Mouse (Mus musculus): Measurements from ENCODE around the gene 2510009E07Rik.

2510009E07Rik gene

DNA sequence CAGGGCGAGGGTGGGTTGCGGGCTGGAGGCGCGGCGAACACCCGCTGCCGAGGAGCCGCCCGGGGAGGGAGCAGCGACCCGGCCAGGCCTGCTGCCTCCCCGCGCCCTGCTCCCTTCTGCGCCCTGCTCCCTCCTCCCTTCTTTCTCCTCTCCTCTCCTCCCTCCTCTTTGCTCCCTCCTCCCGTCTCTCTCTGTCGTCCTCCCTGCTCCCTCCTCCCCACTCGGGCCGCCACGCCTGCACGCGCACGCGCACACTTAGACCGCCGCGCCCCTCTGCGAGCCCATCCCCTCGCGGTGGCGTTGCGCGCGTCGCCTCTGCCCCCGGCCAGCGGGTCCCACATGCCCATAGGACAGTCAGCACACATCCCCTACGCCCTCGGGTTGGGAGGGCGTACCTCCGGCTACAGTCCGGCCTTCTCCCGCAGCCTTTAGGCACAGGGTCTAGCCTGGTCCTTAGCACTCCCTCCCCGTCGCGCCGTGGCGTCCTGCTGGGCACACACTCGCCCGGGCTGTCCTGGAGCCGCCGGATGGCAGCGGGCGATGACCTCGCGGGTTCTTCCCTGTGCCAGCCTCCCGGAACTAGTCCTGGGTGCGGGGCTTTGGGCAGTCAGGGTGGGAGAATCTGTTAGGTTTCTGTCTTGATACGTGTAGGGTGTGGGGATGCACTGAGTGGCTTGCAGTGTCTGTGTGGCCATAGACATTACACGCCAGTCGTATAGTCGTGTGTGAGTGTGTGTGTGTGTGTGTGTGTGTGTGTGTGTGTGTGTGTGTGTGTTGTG lies at the start of gene 2510009E07Rik:
2510009E07Rik (minus strand) TSS at position 203 of the 779 bp plus-strand sequence.
- peak; percentile 77 to 84 for DNase-seq (ENCODE audit: low spot score in 2 of 2)

GRCm38 (mm10) chr16:21743401-21743800 lies 48.9 kb upstream of the 2510009E07Rik start:
- no peak for DNase-seq (ENCODE audit: low spot score in 2 of 2)

DNA sequence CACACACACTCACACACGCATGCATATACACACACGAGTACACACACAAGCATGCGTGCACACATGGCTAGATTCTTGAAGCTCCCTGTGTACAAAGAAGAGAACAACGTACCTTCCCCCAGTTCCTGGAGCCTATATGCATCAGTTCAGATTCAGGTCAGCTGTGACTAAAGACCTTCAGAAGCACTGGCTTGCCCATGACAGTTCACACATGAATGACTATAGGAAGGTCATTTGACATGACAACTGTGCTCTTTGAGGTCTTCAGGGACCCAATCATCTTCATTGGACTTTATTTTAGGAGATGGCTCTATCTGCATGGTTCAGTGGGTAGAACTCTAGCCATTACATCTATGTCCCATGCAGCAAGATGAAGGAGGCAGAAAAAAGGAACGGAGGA lies 48.4 kb upstream of the 2510009E07Rik start:
- DNase-seq (ENCODE audit: low spot score in 2 of 2), result no peak

GRCm38 (mm10) chr16:21742191-21742870 lies 47.9 kb upstream of the 2510009E07Rik start:
- no peak for DNase-seq (ENCODE audit: low spot score in 2 of 2)

DNA sequence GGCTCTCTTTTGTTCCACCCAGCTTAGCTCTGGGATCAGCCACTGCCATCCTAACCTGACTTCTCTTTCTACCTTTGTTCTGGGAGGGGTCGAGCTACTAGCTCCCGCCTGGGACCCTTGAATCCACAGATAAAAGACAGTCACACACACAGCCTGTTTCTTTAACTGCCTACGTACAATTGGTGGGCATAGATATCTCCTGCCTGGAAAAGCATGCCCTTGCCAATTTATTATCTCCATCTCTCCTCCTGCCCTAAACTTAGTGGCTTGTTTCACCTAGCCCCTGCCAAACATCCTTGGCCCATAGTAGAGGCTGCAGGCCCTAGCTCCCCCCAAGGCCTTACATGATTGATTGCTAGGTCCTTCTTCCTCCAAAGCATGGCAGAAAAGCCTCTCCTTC lies 47.1 kb upstream of the 2510009E07Rik start:
- DNase-seq (ENCODE audit: low spot score in 2 of 2), result no peak

GRCm38 (mm10) chr16:21735638-21736037 lies 41.2 kb upstream of the 2510009E07Rik start:
- DNase-seq (ENCODE audit: low spot score in 2 of 2), result no peak

DNA sequence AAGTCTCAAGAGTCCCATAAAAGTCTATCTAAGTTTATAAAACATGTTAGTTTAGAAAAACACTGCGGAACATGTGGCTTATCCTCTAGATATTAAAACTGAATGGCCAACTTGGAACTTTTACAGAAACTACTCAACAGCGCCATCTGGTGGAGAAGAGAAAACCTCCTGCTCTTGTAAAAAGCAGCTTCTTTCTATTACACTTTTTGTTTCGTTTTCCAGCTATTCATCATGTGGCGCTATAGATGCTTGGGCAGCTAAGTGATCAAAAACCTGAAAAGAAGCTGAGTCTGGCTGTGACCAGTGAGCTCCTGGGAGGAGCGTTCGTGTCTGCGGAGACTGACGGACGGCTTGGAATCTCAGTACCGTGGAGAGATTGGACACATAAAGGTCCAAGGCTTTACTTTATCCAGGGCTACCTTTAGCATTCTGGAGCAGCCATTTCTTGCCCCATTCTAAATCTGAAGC lies 33.5 kb upstream of the 2510009E07Rik start:
- peak; percentile 23 to 79 for DNase-seq (ENCODE audit: low spot score in 2 of 2)

- DNase-seq (ENCODE audit: low spot score in 2 of 2), result no peak
Observed at GRCm38 (mm10) chr16:21727421-21727820, 33.0 kb upstream of the 2510009E07Rik start.

GRCm38 (mm10) chr16:21724261-21724660 lies 29.8 kb upstream of the 2510009E07Rik start:
- DNase-seq (ENCODE audit: low spot score in 2 of 2), result no peak

- DNase-seq (ENCODE audit: low spot score in 2 of 2), result no peak
Observed at GRCm38 (mm10) chr16:21719770-21720169, 25.3 kb upstream of the 2510009E07Rik start.

GRCm38 (mm10) chr16:21714516-21714915 lies 20.1 kb upstream of the 2510009E07Rik start:
- DNase-seq (ENCODE audit: low spot score in 2 of 2), result no peak

- DNase-seq (ENCODE audit: low spot score in 2 of 2), result no peak
Observed at GRCm38 (mm10) chr16:21710321-21710720, 15.9 kb upstream of the 2510009E07Rik start.

DNA sequence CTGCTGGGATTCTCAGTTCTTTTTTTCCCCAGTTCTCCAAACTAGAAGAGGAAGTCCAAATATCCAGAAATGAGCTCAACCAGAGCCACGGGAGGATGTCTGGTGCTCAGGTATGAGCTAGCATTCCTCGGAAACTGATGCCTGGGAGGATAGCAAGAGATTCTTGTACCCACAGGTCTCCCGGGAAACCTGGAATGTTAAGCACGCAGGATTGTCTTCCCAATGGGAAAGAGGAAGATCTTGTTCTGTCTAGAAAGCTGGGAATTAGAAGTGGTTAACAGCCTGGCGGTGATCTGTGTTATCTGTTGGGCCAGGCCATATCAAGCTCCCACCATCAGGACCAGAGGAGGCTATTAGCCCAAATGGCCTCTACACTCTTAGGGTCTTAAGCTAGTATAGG lies 10.2 kb upstream of the 2510009E07Rik start:
- no peak for DNase-seq (ENCODE audit: low spot score in 2 of 2)

GRCm38 (mm10) chr16:21702314-21702690 lies 7.8 kb upstream of the 2510009E07Rik start:
- DNase-seq (ENCODE audit: low spot score in 2 of 2), result no peak

DNA sequence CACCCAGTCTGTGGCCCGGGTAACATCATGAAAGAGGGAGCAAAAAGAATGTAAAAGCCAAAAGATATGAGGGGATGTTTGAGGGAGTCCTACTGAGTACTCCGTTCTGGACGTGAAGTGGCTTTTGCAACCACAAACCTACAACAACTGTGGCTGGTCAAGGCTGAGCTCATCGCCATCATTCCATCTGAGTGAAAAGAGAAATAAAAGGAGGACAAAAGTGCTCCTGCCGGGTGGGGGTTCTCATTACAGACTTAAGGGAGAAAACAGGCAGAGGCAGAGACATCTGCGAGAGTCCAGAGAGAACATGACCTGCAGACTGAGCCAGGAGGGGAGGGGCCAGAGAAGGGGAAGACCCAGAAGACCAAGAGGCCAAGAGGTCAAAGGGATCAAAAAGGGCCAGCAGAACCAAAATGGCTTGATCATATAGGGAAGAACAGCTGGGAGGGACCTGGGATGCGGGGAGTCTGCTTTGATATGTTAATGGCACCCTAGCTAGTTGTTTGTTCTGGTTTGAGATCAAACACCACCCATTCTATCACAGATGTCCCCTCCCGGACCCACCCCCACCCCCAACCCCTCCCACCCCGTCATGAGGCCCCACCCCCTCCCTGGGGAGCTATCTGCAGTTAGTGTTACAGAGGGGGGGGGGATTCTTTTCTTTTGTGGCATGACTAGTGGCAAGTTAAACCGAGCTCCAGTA lies 7.3 kb upstream of the 2510009E07Rik start:
- no peak for DNase-seq (ENCODE audit: low spot score in 2 of 2)

DNA sequence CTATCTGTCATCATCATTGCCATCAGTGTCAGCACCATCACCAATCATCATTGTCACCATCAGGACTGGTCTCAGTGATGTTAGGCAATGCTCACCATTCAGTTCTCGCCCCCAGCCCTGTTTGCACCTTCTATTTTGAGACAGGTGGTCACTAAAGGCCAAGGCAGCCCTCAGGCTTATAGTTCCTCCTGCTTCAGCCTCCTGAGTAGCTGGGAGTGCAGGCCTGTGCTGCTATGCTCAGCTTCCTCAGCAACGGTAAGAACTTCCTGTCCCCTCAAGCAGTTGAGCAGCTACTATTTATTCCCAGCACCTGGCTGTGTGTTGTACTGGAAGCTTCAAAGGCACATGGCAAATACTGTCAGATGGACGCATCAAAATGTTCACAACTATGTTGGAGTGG lies 3.7 kb upstream of the 2510009E07Rik start:
- no peak for DNase-seq (ENCODE audit: low spot score in 2 of 2)

DNA sequence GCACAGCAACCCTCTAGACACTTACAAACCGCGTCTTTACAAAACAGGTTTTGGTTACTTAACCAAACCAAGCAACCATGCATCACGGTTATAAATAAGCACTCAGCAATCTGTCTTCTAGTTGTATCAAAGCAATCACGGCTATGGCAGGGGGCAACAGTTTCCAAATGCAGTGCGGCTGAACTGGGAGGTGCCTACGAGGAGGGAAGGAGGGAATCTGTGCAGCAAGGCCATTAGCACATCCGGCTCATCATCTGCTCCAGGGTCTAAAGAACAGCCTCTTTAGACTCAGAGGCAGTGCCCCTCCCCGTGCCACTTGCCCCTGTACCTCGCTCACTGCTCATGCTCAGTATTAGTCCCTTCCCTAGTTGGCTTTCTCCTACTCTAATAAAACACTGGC lies 2.5 kb upstream of the 2510009E07Rik start:
- no peak for DNase-seq (ENCODE audit: low spot score in 2 of 2)

- no peak for DNase-seq (ENCODE audit: low spot score in 2 of 2)
Observed at GRCm38 (mm10) chr16:21695242-21695578, 745 bp upstream of the 2510009E07Rik start.

DNA sequence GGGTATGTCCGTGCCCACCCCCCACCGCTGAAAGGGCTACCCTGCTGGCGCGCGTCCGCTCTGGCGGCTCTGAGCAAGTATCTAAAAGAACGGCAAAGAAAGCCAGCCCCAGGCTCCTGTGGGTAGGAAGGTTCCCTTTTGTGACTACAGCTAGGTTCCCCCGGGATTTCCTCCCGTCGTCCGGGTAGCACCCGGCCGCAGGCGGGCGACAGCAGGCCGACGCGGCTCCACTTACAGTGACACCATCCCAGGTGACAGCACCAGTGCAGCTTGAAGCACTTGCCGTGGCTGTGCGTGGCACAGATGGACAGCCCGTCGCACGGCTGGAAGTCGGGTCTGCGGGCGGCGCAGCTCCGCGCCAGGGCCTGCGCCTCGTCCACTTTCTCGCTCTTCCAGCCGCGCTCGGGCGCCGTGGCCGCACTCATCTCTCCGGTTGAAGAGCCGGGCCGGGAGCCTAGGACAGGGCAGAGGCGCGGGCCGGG lies 443 bp downstream of the 2510009E07Rik start:
- peak; percentile 35 to 51 for DNase-seq (ENCODE audit: low spot score in 2 of 2)

DNA sequence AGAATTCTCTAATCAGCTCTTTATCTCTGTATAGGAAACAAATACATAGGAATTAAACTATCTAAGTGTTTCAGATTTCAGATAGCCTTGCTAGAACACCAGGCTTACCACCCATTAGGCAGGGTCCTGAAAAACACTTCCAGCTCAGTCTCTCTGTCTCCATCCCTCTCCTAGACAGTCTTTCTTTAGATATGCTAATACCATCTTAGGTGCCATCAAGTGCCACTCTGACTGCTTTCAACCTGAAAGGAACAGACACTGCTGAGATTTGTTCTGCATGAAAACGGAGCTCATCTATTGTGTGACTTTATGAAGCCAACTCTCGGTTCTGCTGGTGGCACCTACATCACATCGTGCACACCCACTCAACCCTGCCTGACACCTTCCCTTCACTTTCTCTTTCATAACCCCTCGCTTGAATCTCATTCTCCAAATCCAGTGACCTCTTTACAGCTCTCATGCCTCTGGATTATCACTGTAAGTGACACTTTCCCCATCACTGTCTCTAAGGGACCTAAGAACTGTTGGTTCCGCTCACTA lies 4.2 kb downstream of the 2510009E07Rik start:
- DNase-seq (ENCODE audit: low spot score in 2 of 2), result no peak

DNA sequence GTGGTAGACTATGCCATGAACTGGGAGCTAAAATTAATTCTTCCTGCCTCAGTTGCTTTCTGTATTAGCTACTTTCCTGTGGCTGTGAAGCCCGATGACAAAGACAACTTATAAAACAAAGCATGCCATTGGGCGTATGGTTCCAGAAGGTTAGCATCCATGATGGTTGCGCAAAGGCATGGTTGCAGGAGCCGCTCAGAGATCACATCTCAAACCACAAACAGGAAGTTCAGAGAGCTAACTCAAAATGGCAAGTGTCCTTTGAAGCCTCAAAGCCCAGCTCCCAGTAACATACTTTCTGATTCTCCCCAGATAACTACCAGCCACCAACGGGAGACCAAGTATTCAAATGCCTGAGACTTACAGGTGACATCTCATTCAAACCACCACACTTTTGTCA lies 5.3 kb downstream of the 2510009E07Rik start:
- peak; percentile 49 to 51 for DNase-seq (ENCODE audit: low spot score in 2 of 2)

DNA sequence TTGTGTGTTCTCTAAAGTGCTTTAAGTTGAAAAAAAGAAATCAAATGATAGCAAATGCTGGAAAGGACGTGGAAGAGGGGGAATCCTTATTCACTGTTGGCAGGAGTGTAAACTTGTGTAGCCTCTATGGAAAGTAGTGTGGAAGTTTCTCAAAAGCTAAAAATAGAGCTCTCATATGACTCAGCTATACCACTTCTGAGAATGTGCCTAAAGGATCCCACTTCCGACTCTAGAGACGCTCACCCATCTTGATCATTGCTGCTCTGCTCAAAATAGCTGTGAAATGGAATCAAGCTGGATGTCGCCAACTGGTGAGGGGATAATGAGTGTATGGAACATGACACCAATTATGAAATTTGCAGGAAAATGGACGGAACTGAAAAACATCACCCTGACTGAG lies 7.1 kb downstream of the 2510009E07Rik start:
- no peak for DNase-seq (ENCODE audit: low spot score in 2 of 2)

Measured in thymus, postnatal 10 days (tissue).